Mouse (Mus musculus) left cerebral cortex, postnatal 25 days (tissue): Measurements from ENCODE around the gene Olfr1316. TPM values are rescaled to one million over a fixed set of nuclear protein-coding genes. Genes with fewer than 3 reads are reported as not detected.

Source experiments
- DNase-seq, 2 experiments: peaks; one replicate each; pipeline ENCODE4 v3.0.0; 2022; ENCODE audit warnings: low spot score in 2 of 2, mixed read lengths in 1 of 2
- intact Hi-C: fragments of 180-260 bp; cut with DNase I; formaldehyde crosslinking; loops from one replicate; pipeline ENCODE4 v1.15.1; 2025
- total RNA-seq, 2 experiments: library from RNA; stranded (reverse); gene quantifications; 2 replicates each; pipeline ENCODE4 v1.2.3; 2021

Gene Olfr1316
- total RNA-seq: not detected

DNA sequence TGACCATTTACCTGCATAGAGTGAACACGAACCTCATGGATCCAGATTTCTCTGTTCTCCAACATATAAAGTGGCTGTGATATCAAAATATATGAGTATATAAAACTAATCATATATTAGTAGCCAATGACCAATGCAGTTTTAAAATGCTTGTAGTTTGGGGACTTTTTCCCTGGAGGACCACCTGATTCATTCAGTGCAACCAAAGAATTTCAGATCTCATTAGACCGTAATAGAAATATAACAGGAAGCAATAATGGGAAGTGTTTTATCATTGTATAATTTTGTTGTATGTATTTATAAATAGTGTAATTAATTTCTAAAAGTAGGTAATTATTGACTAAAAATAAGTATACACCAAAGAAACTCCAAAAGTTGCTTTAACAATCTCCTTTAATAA lies at the start of gene Olfr1316:
Gene Olfr1316 (minus strand): TSS at position 101 of the 400 bp plus-strand sequence.
- no peak for DNase-seq
- intact Hi-C loops: no loop called here

DNA sequence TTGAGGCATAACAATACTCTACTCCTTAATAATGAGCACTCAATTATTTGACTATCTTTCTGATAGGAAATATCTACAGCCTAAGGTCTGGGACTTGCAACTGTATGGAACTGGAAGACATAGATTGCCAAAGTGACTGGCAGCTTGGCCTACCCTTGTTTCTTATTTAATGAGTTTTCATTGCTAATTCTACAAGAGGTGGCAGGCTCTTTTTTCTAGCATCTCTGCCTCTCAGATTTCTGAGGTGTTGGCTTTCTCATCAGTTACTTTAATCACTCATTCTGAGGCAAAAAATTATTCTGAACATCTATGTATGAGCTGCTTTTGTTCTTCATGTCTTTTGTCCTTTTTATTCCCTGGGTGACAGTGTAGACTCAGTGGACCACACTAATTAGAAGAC lies 19.1 kb upstream of the Olfr1316 start, which contains the start of gene Olfr1318:
Gene Olfr1318 (plus strand): TSS at position 301 of the 400 bp plus-strand sequence.
- no peak for DNase-seq
- intact Hi-C loops: no loop called here

DNA sequence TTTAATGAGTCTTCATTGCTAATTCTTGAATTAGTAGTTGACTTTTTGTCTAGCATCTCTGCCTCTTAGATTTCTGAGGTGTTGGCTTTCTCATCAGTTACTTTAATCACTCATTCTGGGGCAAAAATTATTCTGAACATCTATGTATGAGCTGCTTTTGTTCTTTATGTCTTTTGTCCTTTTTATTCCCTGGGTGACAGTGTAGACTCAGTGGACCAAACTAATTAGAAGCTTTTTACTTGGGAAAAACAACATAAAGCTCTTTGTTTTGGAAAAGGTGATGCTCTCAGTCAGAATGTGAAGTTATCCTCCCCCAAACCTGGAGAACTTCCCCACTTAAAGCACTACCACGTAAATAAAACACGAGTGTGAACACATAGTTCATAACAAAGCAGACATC lies 5.3 kb upstream of the Olfr1316 start, which contains the start of gene Olfr1317:
Gene Olfr1317 (plus strand): TSS at position 301 of the 400 bp plus-strand sequence.
- intact Hi-C loops: no loop called here
- no peak for DNase-seq

DNA sequence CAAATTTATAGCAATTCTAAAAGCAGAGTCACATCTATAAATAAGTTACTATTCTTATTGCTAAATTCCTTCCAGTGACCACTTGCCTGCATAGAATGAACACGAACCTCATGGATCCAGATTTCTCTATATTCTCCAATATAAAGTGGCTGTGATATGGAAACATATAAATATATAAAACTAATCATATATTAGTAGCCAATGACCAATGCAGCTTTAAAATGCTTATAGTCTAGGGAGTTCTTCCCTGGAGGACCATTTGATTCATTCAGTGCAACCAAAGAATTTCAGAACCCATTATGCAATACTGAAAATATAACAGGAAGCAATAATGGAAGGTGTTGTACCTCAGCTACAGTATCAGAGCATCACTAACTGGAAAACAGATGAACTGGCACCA lies 19.4 kb downstream of the Olfr1316 start, which contains the start of gene Olfr1315-ps1:
Gene Olfr1315-ps1 (minus strand): TSS at position 101 of the 400 bp plus-strand sequence.
- DNase-seq: no peak
- intact Hi-C loops: no loop called here

DNA sequence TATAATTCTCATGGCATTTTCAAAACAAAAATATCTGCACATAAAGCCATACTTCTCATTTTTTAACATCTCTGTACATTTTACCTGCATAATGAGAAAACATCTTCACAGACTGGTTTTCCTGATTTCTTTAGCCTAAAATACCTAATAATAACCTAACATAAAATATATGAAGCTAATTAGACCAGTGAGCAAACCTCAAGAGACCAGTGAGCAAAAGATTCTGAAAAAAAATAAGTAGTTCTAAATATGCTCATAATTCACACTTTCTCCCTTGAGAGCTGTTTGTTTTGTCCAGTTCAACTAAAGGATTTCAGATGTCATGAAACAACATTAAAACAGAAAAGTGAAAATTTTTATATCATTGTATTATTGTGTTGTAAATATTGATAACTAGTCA lies 38.1 kb downstream of the Olfr1316 start, which contains the start of gene Olfr1314:
Gene Olfr1314 (minus strand): TSS at position 101 of the 400 bp plus-strand sequence.
- no peak for DNase-seq
- intact Hi-C loops: no loop called here

DNA sequence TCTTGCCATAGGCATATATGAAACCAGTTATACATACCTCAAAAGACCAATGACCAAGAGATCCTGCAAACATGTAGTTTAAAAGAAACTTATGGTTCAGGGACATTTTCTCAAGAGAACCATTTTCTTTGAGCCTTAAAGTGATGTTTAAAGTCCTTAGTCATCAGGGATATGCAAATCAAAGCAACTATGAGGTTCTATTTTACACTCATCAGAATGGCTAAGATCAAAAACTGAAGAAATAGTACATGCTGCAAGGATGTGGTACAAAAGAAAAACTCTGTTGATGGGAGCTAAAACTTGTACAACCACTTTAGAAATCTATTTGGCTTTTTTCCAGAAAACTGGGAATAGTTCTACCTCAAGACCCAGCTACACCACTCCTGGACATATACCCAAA lies 57.0 kb downstream of the Olfr1316 start, which contains the start of gene Olfr1313:
Gene Olfr1313 (minus strand): TSS at position 101 of the 400 bp plus-strand sequence.
- intact Hi-C loops: no loop called here
- no peak for DNase-seq

Other genes starting within 250 kb of the Olfr1316 start
- not detected for gene Olfr1306, start 218.7 kb downstream of the Olfr1316 start, total RNA-seq
- gene Olfr1307, start 185.5 kb downstream of the Olfr1316 start, total RNA-seq: under 1 TPM; 0.02 to 0.05 TPM
- not detected for gene Olfr1308, start 170.0 kb downstream of the Olfr1316 start, total RNA-seq
- gene Olfr1309, start 144.7 kb downstream of the Olfr1316 start, total RNA-seq: not detected
- gene Olfr1310, start 122.3 kb downstream of the Olfr1316 start, total RNA-seq: not detected
- gene Olfr1311, start 110.6 kb downstream of the Olfr1316 start, total RNA-seq: not detected
- not detected for gene Olfr1312, start 84.7 kb downstream of the Olfr1316 start, total RNA-seq
- gene Olfr1313, start 57.1 kb downstream of the Olfr1316 start, total RNA-seq: not detected
- not detected for gene Olfr1314, start 38.2 kb downstream of the Olfr1316 start, total RNA-seq
- gene Olfr1315-ps1, start 19.5 kb downstream of the Olfr1316 start, total RNA-seq: not detected
- not detected for gene Olfr1317, start 5.4 kb upstream of the Olfr1316 start, total RNA-seq
- not detected for gene Olfr1318, start 19.2 kb upstream of the Olfr1316 start, total RNA-seq
- 100 to 1,000 TPM; 135 to 158 TPM for gene Lpcat4, start 104.5 kb upstream of the Olfr1316 start, total RNA-seq
- under 1 TPM in 1 of 2 experiments, not detected in 1; 0.09 TPM for gene Nutm1, start 124.3 kb upstream of the Olfr1316 start, total RNA-seq
- 10 to 100 TPM; 50.4 to 55.0 TPM for gene Nop10, start 126.9 kb upstream of the Olfr1316 start, total RNA-seq
- 100 to 1,000 TPM; 119 to 130 TPM for gene Slc12a6, start 130.8 kb upstream of the Olfr1316 start, total RNA-seq
- gene Gm21985, start 131.3 kb upstream of the Olfr1316 start, total RNA-seq: 1 to 10 TPM; 4.1 to 4.4 TPM
- 100 to 1,000 TPM; 157 to 167 TPM for gene Emc4, start 233.1 kb upstream of the Olfr1316 start, total RNA-seq
- gene Katnbl1, start 244.2 kb upstream of the Olfr1316 start, total RNA-seq: 10 to 100 TPM; 13.2 to 13.8 TPM